Mouse (Mus musculus) thymus, postnatal 0 days (tissue): Measurements from ENCODE around the gene Myh8. TPM values are rescaled to one million over a fixed set of nuclear protein-coding genes. Genes with fewer than 3 reads are reported as not detected.

Experiments
- polyA plus RNA-seq: library from polyadenylated mRNA; unstranded; fragments of >200 nt; fragmentation: Nextera tagmentation; extraction: Ambion mirVana; gene quantifications from 2 replicates; pipeline ENCODE4 v1.2.1, GENCODE M21; 2015

The Myh8 gene
- polyA plus RNA-seq, 1 experiment from 2014 or later, result 0.46 TPM

Other genes with a start within 250 kb of the Myh8 start
- gene Adprm, start 224.5 kb upstream of the Myh8 start, polyA plus RNA-seq, result 42.4 and 47.7 TPM in 2 replicates
- gene Sco1, start 224.5 kb upstream of the Myh8 start, polyA plus RNA-seq, result 12.4 and 12.7 TPM in 2 replicates
- 0.22 and 0.35 TPM in 2 replicates for gene Myh3, start 198.8 kb upstream of the Myh8 start, polyA plus RNA-seq
- 0.05 TPM in 1 of 2 replicates, not detected in the other for gene Myh2, start 106.1 kb upstream of the Myh8 start, polyA plus RNA-seq
- 0.33 and 0.41 TPM in 2 replicates for gene Myh1, start 77.1 kb upstream of the Myh8 start, polyA plus RNA-seq
- 0.31 and 0.40 TPM in 2 replicates for gene Myh4, start 39.1 kb upstream of the Myh8 start, polyA plus RNA-seq
- 0.09 and 0.20 TPM in 2 replicates for gene Myh13, start 44.5 kb downstream of the Myh8 start, polyA plus RNA-seq
- 7.5 and 7.7 TPM in 2 replicates for gene Gas7, start 178.3 kb downstream of the Myh8 start, polyA plus RNA-seq